Mouse (Mus musculus) hindbrain, embryonic 14.5 days (tissue): Measurements from ENCODE around the gene Klhl5. TPM values are rescaled to one million over a fixed set of nuclear protein-coding genes. Genes with fewer than 3 reads are reported as not detected.

Experiments used
- ATAC-seq: fragments of 200-750 bp; cut with Nextera tagmentation; 2 replicates; pipeline ENCODE4 v1.8.0; 2017; ENCODE audit warnings: moderate number of reproducible peaks, mild to moderate bottlenecking, moderate TSS enrichment, moderate library complexity; ENCODE audit not compliant: low FRiP score
- DNase-seq: peaks from one replicate; pipeline ENCODE4 v3.0.0-alpha.2; 2015; ENCODE audit warnings: low spot score
- H3K27ac ChIP-seq: fragments of 300-500 bp; sonication (generic); 2 replicates; pipeline ENCODE4 v1.5.1; 2014; ENCODE audit warnings: mild to moderate bottlenecking, moderate library complexity
- H3K27me3 ChIP-seq: fragments of 300-500 bp; sonication (generic); 2 replicates; pipeline ENCODE4 v1.6.1; 2014; ENCODE audit warnings: mild to moderate bottlenecking, low read length, mixed read lengths; ENCODE audit not compliant: control insufficient read depth, insufficient read depth
- H3K36me3 ChIP-seq: fragments of 300-500 bp; sonication (generic); replicated peaks from 2 replicates; pipeline ENCODE4 v1.6.1; 2014; ENCODE audit not compliant: control insufficient read depth, insufficient read depth
- H3K4me1 ChIP-seq: fragments of 300-500 bp; sonication (generic); replicated peaks from 2 replicates; pipeline ENCODE4 v1.6.1; 2014; ENCODE audit warnings: antibody characterized with exemption, low read length, mixed read lengths; ENCODE audit not compliant: control insufficient read depth, insufficient read depth
- H3K4me2 ChIP-seq: fragments of 300-500 bp; sonication (generic); replicated peaks from 2 replicates; pipeline ENCODE4 v1.6.1; 2014; ENCODE audit warnings: mild to moderate bottlenecking, moderate library complexity
- H3K4me3 ChIP-seq: fragments of 300-500 bp; sonication (generic); replicated peaks from 2 replicates; pipeline ENCODE4 v1.5.1; 2014; ENCODE audit warnings: mild to moderate bottlenecking, low read length
- H3K9ac ChIP-seq: fragments of 300-500 bp; sonication (generic); 2 replicates; pipeline ENCODE4 v1.6.1; 2014
- H3K9me3 ChIP-seq: fragments of 300-500 bp; sonication (generic); 2 replicates; pipeline ENCODE4 v1.6.1; 2016; ENCODE audit warnings: low read length; ENCODE audit not compliant: control insufficient read depth
- WGBS: fragments of 180-500 bp; shearing (Covaris S2); extraction: QIAGEN DNeasy Blood & Tissue Kit; methylation state at CpG from one replicate; pipeline ENCODE4 v1.1.7; 2014; 5-methylcytosine and 5-hydroxymethylcytosine counted together
- polyA plus RNA-seq: library from polyadenylated mRNA; unstranded; fragments of >200 nt; fragmentation: Nextera tagmentation; extraction: Ambion mirVana; gene quantifications from 2 replicates; pipeline ENCODE4 v1.2.1, GENCODE M21; 2014

Gene Klhl5
- 49.2 and 53.1 TPM in 2 replicates for polyA plus RNA-seq

DNA sequence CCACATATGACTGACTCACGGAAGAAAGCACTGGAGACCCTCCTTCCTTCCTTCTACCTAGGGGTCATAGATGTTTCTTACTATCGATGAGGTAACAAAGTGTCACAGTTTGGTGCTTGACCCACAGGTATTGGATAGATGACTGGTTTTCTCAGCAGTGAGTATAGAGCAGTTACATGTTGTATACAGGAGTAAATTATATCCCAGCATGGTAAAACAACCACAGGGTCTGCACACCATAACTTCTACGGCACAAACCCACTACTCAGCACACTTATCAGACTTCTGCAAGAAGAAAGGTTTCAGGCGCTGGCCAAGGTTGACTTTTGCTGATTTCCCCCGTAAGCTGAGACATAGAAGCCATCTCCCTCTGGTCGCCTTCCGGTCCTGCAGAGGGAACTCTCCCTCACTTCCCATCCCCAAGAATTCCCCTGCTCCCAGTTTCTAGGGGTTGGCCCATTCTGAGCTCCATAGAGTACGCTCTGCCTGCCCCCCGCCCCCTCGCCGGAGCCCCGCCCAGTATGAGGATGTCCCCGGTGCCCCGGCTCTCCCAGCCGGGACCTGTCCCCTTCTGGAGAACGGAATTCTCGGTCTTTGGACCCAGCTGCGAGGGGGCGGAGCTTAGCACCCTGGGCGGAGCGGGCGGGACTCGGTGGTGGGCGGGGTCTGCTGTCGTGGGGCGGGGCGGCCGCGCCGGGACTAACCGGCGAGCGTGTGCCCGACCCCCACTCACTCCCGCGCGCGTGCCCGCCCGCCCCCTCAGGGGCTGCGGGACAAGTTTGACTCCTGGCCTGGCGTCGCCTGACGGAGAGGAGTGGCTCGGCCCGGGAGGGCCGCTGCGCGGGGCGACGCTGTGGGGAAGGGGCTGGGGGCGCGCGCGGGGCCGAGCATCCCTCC is at the start of gene Klhl5:
Gene Klhl5 (plus strand): TSS at position 664 of the 897 bp plus-strand sequence.
- 5% methylated on average over 41 of the region's 56 CpGs for WGBS
- no peaks in the 10 kb centered on the region for H3K27me3 ChIP-seq
- H3K4me3 ChIP-seq, result peak within 1 kb of the TSS; percentile 86
- H3K27ac ChIP-seq, result peak within 1 kb of the TSS; percentile 68
- no peaks in the 10 kb centered on the region for H3K36me3 ChIP-seq
- ATAC-seq, result peak; percentile 89
- H3K4me2 ChIP-seq, result peak within 1 kb of the TSS; percentile 88
- no peaks in the 10 kb centered on the region for H3K9me3 ChIP-seq
- peaks cover 5% of the 10 kb centered on the region; the same call in 1 of the 2 replicates for H3K4me1 ChIP-seq
- peak; percentile 83 for DNase-seq
- peak within 1 kb of the TSS; percentile 79 for H3K9ac ChIP-seq

DNA sequence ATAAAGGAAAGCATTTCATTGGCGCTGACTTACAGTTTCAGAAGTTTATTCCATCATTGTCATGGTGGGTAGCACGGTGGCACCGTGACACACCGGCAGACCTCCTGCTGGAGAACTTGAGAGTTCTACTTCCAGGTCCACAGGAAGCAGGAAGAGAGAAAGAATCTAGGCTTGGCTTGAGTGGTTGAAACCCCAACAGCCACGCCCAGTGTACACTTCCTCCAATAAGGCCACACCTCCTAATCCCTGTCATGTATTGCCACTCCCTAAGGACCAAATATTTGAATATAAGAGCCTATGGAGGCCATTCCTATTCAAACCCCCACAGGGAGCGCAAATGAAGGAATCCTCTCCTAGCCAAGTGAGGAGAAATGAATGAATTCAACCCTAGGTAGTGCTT is 49.7 kb upstream of the Klhl5 start:
- no peak overlapping the region for H3K27ac ChIP-seq
- DNase-seq (no peak), ATAC-seq (no peak)
- H3K9ac ChIP-seq, result no peak overlapping the region
- peaks cover 4% of the 10 kb centered on the region; the same call in 1 of the 2 replicates for H3K4me1 ChIP-seq
- H3K36me3 ChIP-seq, result no peaks in the 10 kb centered on the region
- no peaks in the 10 kb centered on the region for H3K9me3 ChIP-seq
- H3K4me3 ChIP-seq, result no peak overlapping the region
- H3K27me3 ChIP-seq, result no peaks in the 10 kb centered on the region
- WGBS, result 95% methylated on average over 6 of the region's 6 CpGs
- no peak overlapping the region for H3K4me2 ChIP-seq

DNA sequence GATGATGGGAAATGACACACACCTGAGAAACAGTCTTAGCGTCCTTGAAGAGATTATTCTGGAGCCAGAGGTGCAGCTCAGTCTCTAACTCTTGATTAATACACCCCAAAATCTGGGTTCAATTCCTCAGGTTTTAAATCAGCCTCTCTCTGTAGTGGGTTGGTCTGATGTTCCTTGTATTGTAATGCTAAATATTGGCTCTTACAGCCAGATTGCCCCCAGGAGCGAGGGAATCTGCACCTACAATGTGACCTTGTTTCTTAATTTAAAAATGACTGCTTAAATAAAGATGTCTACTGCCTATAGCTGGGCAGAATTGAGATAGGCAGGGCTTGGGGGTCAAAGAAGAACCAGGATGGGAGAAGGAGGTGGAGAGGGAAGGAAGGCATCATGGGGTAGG is 47.5 kb upstream of the Klhl5 start:
- Histone ChIP-seq H3K4me2 (no peak overlapping the region), H3K9ac (no peak overlapping the region), H3K4me3 (no peak overlapping the region), H3K27ac (no peak overlapping the region), H3K36me3 (no peaks in the 10 kb centered on the region), H3K4me1 (no peaks in the 10 kb centered on the region), H3K27me3 (no peaks in the 10 kb centered on the region), H3K9me3 (no peaks in the 10 kb centered on the region)
- WGBS, result 56% methylated on average over 2 of the region's 2 CpGs
- ATAC-seq, result no peak
- DNase-seq, result no peak

DNA sequence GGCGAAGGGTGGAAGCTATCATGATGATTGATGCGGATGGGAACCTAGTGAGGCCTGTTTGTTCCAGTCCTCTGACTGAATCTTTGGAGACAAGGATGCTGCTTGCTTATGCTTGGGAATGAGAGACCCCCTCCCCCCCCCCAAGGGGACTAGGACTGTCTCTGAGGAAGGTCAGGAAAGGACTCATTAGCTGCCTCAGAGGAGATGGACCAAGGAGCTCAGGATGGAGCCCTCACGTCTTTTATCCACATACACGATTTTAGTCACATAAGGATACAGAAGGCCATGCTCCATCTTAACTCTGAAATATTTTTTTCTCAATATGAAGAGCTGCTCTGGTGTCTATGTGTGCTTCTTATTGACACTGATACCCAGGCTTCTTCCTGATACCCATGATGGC is 45.1 kb upstream of the Klhl5 start:
- Histone ChIP-seq H3K4me1 (no peaks in the 10 kb centered on the region), H3K27ac (no peak overlapping the region), H3K9me3 (no peaks in the 10 kb centered on the region), H3K27me3 (no peaks in the 10 kb centered on the region), H3K4me2 (no peak overlapping the region), H3K4me3 (no peak overlapping the region), H3K36me3 (no peaks in the 10 kb centered on the region), H3K9ac (no peak overlapping the region)
- WGBS, result 94% methylated on average over 4 of the region's 4 CpGs
- DNase-seq, result no peak
- no peak for ATAC-seq

DNA sequence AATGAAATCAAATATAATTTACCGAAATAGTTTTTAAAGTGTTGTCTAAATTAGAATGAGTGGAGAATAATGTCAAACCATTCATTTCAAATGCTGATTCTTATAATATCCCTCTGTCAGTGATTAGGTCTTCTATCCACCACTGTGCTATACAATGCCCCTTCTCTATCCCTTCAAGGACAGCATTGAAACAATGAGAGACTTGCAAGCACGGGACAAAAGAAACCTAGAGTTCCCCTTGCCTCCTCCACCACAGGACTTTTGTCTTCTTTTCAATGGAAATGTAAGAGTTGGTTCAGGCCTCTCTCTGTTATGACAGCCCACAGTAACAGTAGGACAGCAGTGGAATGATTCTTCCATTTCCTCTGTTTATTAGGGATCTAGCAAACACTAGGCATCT is 44.1 kb upstream of the Klhl5 start:
- Histone ChIP-seq H3K27me3 (no peaks in the 10 kb centered on the region), H3K36me3 (no peaks in the 10 kb centered on the region), H3K4me2 (no peak overlapping the region), H3K4me1 (no peaks in the 10 kb centered on the region), H3K4me3 (no peak overlapping the region), H3K27ac (no peak overlapping the region), H3K9me3 (no peaks in the 10 kb centered on the region), H3K9ac (no peak overlapping the region)
- DNase-seq, result no peak
- no peak for ATAC-seq
- 62% methylated on average over 2 of the region's 2 CpGs for WGBS

DNA sequence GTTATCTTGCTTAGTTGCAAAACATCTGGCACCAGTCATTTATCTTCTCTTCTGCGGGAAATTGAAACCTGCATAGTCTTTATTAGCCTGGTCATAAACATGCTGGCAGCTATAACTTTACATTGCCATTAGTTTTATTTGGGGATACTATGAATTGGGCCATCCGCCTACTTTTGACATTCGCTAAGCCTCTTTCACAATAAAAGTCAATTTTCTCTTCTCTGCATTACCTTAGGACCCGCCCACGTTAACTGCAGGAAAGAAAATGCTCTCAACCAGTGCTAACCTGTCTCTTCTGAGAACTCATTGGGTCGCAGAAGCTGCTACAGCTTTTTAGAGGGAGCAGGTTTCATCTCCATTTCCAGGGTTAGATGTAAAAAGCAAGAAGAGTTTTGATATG is 39.2 kb upstream of the Klhl5 start:
- H3K9me3 ChIP-seq, result no peaks in the 10 kb centered on the region
- H3K4me1 ChIP-seq, result 0 out of 2 replicates have a peak, but pooled peaks cover 5% of the 10 kb centered on the region
- H3K36me3 ChIP-seq, result no peaks in the 10 kb centered on the region
- 88% methylated on average over 6 of the region's 6 CpGs for WGBS
- DNase-seq (no peak), ATAC-seq (no peak)
- H3K9ac ChIP-seq, result no peak overlapping the region
- no peak overlapping the region for H3K27ac ChIP-seq
- H3K27me3 ChIP-seq, result no peaks in the 10 kb centered on the region
- H3K4me2 ChIP-seq, result no peak overlapping the region
- no peak overlapping the region for H3K4me3 ChIP-seq

DNA sequence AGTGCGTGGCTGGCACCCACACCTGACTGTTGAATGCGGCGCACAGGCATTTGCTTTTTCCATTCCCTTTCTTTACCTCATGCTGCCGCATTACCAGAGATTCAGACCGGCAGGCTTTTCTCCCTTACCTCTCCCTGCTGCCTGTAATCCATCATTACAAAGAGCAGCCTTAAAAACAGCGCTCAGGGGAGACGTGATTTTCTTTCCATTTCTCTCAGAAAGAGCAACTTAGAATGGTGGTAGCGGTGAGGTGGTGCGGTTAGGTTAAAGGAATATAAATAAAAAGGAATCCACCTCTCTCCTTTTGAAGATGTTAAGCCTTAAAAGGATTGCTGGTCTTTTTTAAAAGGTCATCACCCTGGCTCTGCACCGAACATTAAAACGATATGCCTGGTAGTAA is 37.5 kb upstream of the Klhl5 start:
- no peaks in the 10 kb centered on the region for H3K27me3 ChIP-seq
- no peaks in the 10 kb centered on the region for H3K9me3 ChIP-seq
- H3K9ac ChIP-seq, result no peak overlapping the region
- 63% methylated on average over 11 of the region's 11 CpGs for WGBS
- no peak for DNase-seq
- peak overlapping the region; percentile 49; the same call in 1 of the 2 replicates for H3K27ac ChIP-seq
- H3K4me3 ChIP-seq, result no peak overlapping the region
- H3K36me3 ChIP-seq, result no peaks in the 10 kb centered on the region
- H3K4me1 ChIP-seq, result 0 out of 2 replicates have a peak, but pooled peaks cover 5% of the 10 kb centered on the region
- no peak overlapping the region for H3K4me2 ChIP-seq
- peak; percentile 14; the same call in 1 of the 2 replicates for ATAC-seq

DNA sequence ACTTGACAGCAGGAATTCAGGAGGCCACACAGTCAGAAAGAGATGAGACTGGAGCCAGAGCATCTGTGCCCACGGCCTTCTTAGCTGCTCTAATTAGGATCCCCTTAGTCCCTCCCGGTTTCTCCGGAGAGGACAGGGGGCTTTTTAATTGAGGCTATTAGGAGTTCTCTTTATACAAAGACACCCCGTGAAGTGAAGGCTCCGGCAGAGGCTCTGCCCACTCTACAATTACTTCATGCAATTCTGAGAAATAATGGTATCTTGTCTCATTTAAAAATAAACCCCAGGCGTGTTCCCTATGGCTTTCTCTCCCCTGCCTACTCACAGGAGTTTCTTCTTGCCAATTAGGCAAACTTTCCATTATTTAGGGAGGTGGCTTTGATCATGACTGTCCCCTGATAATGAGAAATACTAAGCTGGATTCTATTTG is 35.6 kb upstream of the Klhl5 start:
- H3K4me2 ChIP-seq, result no peak overlapping the region
- H3K9me3 ChIP-seq, result no peaks in the 10 kb centered on the region
- ATAC-seq (peak; percentile 53; the same call in 1 of the 2 replicates), DNase-seq (no peak)
- H3K4me3 ChIP-seq, result no peak overlapping the region
- no peak overlapping the region; the same call in 1 of the 2 replicates for H3K27ac ChIP-seq
- WGBS, result 13% methylated on average over 6 of the region's 6 CpGs
- H3K36me3 ChIP-seq, result no peaks in the 10 kb centered on the region
- H3K4me1 ChIP-seq, result 0 out of 2 replicates have a peak, but pooled peaks cover 5% of the 10 kb centered on the region
- H3K27me3 ChIP-seq, result no peaks in the 10 kb centered on the region
- no peak overlapping the region for H3K9ac ChIP-seq

DNA sequence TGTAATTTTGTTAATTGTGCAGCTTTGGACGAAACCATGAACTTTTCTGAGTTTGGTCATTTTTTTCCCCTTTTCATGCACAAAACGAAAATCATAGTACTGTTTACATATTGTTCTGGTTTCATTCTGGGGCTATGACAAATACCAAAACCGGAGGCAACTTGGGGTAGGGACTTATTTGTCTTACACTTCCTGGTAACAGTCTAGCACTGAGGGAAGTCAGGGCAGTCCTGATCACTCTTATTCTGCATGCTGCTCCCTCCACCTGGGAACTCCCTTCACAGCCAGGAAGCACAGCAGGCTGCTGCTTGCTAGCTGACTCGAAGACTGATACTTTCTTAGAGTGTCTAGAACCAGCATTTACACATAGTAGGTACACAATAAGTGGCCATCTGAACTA is 34.1 kb upstream of the Klhl5 start:
- 0 out of 2 replicates have a peak, but pooled peaks cover 5% of the 10 kb centered on the region for H3K4me1 ChIP-seq
- no peaks in the 10 kb centered on the region for H3K9me3 ChIP-seq
- H3K36me3 ChIP-seq, result no peaks in the 10 kb centered on the region
- no peak overlapping the region for H3K4me3 ChIP-seq
- H3K27ac ChIP-seq, result no peak overlapping the region
- no peak overlapping the region for H3K9ac ChIP-seq
- H3K4me2 ChIP-seq, result no peak overlapping the region
- 71% methylated on average over 4 of the region's 4 CpGs for WGBS
- ATAC-seq (no peak), DNase-seq (no peak)
- no peaks in the 10 kb centered on the region for H3K27me3 ChIP-seq
